Mouse (Mus musculus): Measurements from ENCODE around the gene Adgrl3.

DNA sequence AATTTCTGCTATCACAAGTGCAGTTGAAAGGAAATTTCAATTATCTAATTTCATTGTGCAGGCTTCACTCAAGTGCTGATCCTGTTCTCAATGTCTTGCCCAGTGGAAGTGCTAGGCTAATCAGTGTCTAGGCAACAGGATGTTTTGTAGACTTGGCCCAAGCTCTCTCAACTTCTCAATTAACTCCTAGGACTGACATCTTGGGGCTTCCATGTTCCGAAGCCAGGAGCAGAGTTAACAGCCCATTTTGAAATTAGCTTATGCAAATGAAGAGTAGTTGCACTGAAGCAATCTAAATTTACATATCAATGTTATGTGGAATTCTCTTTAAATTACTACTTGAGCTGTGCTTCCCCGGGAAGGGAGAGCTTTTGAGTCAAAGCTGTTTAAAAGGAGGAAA, 339.6 kb downstream of the Adgrl3 start:
- no peak for TF ChIP-seq CTCF (IDR thresholded peaks at IDR 0.05; ENCODE audit: low read depth)
- no peak for TF ChIP-seq EP300 (optimal IDR thresholded peaks at IDR 0.05)

Data from stomach, postnatal 0 days (tissue).